Mouse (Mus musculus): ENCODE measurements around the gene Dok5. TPM values are rescaled to one million over a fixed set of nuclear protein-coding genes. Genes with fewer than 3 reads are reported as not detected.

The Dok5 gene
- total RNA-seq, 4 experiments from 2014 or later: 0.86 to 2.9 (median 2.3) TPM

GRCm38 (mm10) chr2:170791332-170792017, 59.9 kb downstream of the Dok5 start:
- no peak for DNase-seq (ENCODE audit: low spot score in 2 of 2)

- DNase-seq (ENCODE audit: low spot score in 2 of 2): no peak
These were observed 63.6 kb downstream of the Dok5 start for GRCm38 (mm10) chr2:170795242-170795641.

GRCm38 (mm10) chr2:170802984-170803383, 71.4 kb downstream of the Dok5 start:
- DNase-seq (ENCODE audit: low spot score in 2 of 2): no peak

GRCm38 (mm10) chr2:170807555-170808258, 76.1 kb downstream of the Dok5 start:
- DNase-seq (ENCODE audit: low spot score in 2 of 2): no peak

GRCm38 (mm10) chr2:170808259-170808789, 76.7 kb downstream of the Dok5 start:
- no peak for DNase-seq (ENCODE audit: low spot score in 2 of 2)

GRCm38 (mm10) chr2:170811356-170811755, 79.7 kb downstream of the Dok5 start:
- DNase-seq (ENCODE audit: low spot score in 2 of 2): no peak

- no peak for DNase-seq (ENCODE audit: low spot score in 2 of 2)
These were observed 84.7 kb downstream of the Dok5 start for GRCm38 (mm10) chr2:170816302-170816701.

- no peak for DNase-seq (ENCODE audit: low spot score in 2 of 2)
These were observed 85.6 kb downstream of the Dok5 start for GRCm38 (mm10) chr2:170817112-170817703.

- DNase-seq (ENCODE audit: low spot score in 2 of 2): peak; percentile 10 to 16
These were observed 95.3 kb downstream of the Dok5 start for GRCm38 (mm10) chr2:170826821-170827441.

GRCm38 (mm10) chr2:170828757-170829156, 97.2 kb downstream of the Dok5 start:
- no peak for DNase-seq (ENCODE audit: low spot score in 2 of 2)

GRCm38 (mm10) chr2:170829191-170829611, 97.6 kb downstream of the Dok5 start:
- DNase-seq (ENCODE audit: low spot score in 2 of 2): no peak

- no peak for DNase-seq (ENCODE audit: low spot score in 2 of 2)
These were observed 98.4 kb downstream of the Dok5 start for GRCm38 (mm10) chr2:170829988-170830387.

- DNase-seq (ENCODE audit: low spot score in 2 of 2): no peak
These were observed 105.3 kb downstream of the Dok5 start for GRCm38 (mm10) chr2:170836862-170837261.

- no peak for DNase-seq (ENCODE audit: low spot score in 2 of 2)
These were observed 105.8 kb downstream of the Dok5 start for GRCm38 (mm10) chr2:170837363-170837762.

GRCm38 (mm10) chr2:170837824-170838557, 106.4 kb downstream of the Dok5 start:
- DNase-seq (ENCODE audit: low spot score in 2 of 2): no peak

GRCm38 (mm10) chr2:170841441-170841965, 109.9 kb downstream of the Dok5 start:
- no peak for DNase-seq (ENCODE audit: low spot score in 2 of 2)

GRCm38 (mm10) chr2:170845511-170845910, 113.9 kb downstream of the Dok5 start:
- DNase-seq (ENCODE audit: low spot score in 2 of 2): no peak

- DNase-seq (ENCODE audit: low spot score in 2 of 2): no peak
These were observed 118.5 kb downstream of the Dok5 start for GRCm38 (mm10) chr2:170850058-170850457.

- DNase-seq (ENCODE audit: low spot score in 2 of 2): no peak
These were observed 120.7 kb downstream of the Dok5 start for GRCm38 (mm10) chr2:170852337-170852736.

- DNase-seq (ENCODE audit: low spot score in 2 of 2): no peak
These were observed 123.6 kb downstream of the Dok5 start for GRCm38 (mm10) chr2:170855210-170855609.

GRCm38 (mm10) chr2:170856085-170856484, 124.5 kb downstream of the Dok5 start:
- DNase-seq (ENCODE audit: low spot score in 2 of 2): peak; percentile 12 to 21
